Mouse (Mus musculus) layer of hippocampus, postnatal 36 days (tissue): ENCODE results near the gene Zfp51. TPM values are rescaled to one million over a fixed set of nuclear protein-coding genes. Genes with fewer than 3 reads are reported as not detected.
"Not testable (repeated sequence)": the region's sequence is repeated elsewhere in the genome, so short reads cannot be mapped to it uniquely, and the experiment has no call there.

ENCODE experiments used
- DNase-seq, 2 experiments: peaks; one replicate each; pipeline ENCODE4 v3.0.0; 2022
- total RNA-seq, 2 experiments: library from RNA; stranded (reverse); gene quantifications; 2 replicates each; pipeline ENCODE4 v1.2.3; 2021

The Zfp51 gene
- total RNA-seq, result 1 to 10 TPM; 3.4 to 4.2 TPM

DNA sequence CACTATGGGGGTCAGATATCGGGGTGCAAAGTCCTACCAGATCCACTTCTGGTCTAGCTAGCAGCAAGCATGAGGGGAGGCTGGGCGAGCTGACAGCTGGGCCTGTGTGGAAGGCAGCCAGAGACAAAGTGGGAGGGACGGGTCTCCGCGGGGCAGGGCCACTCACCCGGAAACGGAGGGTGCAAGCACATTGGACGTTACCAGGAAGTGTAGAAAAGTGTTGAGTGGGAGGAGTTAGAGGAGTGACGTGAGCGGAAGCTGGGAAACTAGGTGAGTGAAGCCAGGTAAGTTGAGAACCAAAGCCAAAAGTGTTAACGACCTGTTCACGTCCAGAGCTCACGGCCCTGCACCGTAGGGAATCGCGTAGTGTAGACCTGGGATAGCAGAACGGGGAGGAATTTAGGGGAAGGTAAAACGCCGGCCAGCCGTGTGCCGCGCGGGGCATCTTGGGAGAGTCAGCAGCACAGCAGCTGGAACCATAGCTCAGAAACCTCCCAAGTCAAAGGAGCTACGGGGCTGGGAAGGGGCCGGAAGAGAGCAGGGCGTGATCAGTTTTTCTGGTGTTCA, at the start of gene Zfp51:
TSS of gene Zfp51 (plus strand) at position 237 of the 567 bp plus-strand sequence.
- peak; percentile 85 to 88 for DNase-seq

DNA sequence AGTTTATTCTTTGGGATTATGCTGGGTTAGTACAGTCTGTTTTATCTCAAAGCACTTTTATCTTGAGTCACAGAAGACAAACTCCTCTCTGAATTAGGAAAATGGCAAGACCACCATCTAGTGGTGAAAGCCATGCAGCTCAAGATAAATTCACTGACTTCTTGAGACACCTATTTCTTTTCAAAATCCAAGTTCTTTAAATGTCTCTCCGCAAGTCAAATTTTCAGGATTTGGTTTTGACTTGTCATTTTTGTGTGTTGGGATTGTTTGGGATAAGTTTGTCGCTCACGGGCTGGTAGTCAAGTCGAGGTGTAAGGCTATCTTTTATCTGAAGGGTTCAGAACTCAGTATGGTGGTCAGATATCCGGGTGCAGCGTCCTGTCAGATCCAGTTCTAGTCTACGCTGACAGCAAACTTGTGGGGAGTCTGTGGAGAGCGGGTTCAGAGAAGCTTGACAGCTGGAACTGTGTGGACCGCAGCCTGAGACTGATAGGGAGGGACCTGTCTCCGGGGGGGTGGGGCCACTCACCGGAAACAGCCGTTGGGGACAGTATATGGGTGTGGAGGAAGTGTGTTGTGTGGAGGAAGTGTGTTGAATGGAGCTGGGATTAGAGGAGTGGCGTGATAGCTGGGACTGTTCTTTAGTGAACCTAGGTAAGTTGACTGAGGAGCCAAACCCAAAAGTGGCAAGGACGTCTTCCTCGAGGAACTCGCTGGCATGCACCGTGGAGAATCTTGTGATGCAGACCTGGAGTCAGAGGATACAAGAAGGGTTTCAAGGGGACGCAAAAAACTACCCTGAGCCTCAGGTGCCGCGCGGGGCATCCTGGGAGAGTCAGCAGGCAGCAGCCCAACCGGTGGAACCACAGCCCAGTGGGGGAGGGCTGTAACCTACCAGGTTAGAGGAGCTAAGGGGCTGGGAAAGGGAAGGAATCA, 27.2 kb upstream of the Zfp51 start, which contains the start of gene Zfp54:
TSS of gene Zfp54 (plus strand) at position 564 of the 936 bp plus-strand sequence.
- peak; percentile 14 to 17 for DNase-seq

DNA sequence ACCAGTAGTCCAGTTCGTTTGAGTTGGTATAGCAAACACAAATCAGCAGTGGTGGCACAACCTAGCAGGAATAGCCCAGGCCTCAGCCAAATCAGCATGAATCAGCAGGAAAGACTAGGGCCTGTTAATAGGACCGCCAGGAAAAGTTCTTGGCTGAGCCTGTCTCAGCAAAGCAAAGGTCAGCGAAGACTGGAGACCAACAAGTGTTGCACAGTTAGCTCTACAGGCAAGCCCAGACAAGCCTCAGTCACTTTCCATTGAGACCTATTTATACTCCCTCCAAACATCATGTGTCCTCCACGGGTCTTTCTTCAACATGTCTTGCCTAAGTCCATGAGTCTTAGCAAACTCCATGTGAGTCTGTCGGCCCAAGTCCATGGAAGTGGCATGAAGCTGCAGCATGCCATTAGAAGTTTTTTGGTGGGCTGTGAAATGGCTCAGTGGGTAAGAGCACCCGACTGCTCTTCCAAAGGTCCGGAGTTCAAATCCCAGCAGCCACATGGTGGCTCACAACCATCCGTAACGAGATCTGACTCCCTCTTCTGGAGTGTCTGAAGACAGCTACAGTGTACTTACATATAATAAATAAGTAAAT, 11.3 kb upstream of the Zfp51 start:
- DNase-seq, result not testable (repeated sequence)

DNA sequence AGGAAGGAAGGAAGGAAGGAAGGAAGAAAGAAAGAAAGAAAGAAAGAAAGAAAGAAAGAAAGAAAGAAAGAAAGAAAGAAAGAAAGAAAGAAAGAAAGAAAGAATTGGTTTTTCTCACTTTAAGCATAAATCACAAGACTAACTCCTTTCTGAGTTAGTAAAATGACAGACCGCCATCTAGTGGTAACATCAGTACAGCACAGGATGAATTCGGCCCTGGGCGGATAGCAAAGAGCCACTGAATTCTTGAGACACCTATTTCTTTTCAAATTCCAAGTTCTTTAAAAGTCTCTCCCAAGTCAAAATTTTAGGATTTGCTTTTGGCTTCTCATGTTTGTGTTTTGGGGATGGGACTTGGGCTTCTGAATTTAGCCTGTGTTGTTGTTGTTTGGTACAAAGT, 505 bp upstream of the Zfp51 start:
- peak; percentile 54 to 55 for DNase-seq

GRCm38 (mm10) chr17:21463550-21463949, 13.4 kb downstream of the Zfp51 start:
- no peak for DNase-seq

DNA sequence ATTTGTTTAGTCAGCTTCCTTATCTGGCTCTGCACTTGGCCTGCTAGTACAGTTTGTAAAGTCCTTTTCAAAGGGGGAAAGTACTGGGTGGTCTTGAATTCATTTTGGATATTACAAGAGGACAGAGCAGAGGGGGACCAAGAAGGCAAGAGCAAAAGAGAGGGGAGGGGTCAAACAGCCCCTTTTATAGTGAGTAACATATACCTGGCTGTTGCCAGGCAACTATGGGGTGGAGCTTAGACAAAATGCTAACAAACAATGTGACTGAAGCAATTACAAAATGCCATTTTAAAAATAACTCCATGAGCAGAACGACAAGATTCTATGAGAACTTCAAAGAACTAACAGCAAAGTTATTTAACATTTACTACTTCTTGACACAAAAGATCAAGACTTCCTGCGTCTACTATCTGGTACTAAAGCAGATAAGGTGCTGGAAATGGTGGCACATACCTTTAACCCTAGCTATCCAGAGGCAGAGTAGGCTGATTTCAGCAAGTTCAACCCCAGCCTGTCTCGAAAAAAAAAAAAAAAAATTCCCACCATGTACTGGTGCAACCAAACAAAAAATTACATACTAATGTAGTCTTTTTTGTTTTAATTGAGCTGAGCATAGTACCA, 22.0 kb downstream of the Zfp51 start:
- DNase-seq, result no peak

DNA sequence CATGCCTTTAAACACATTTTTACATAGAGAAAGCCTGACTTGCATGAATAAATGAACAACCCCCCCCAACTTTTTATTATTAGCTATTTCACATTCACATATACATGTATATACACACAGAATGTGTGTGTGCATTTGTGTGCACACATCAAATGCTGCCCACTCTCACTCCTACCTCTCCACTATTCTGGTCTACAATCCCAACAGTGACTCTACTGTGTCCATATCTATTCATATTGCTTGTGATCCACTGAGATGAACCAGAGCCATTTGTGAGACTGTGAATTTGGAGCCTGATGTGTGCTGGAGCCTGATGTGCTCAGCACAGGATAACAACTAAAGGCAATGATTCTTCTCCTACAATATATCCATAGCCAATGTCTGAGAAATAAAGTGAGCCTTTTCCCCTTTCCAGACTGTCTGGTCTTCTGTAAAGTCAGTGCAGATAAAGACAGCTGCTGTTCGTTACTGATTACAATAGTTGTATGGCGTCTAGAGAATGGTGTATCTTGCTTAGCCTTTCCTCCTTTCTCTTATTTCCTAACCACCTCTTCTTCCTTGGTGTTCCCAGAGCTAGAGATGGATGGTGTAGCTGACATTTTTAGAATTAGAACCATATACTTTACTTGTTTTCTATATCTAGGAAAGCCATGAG, 22.6 kb downstream of the Zfp51 start:
- no peak for DNase-seq

- DNase-seq, result no peak
Observed at GRCm38 (mm10) chr17:21473362-21474190, 23.4 kb downstream of the Zfp51 start.

DNA sequence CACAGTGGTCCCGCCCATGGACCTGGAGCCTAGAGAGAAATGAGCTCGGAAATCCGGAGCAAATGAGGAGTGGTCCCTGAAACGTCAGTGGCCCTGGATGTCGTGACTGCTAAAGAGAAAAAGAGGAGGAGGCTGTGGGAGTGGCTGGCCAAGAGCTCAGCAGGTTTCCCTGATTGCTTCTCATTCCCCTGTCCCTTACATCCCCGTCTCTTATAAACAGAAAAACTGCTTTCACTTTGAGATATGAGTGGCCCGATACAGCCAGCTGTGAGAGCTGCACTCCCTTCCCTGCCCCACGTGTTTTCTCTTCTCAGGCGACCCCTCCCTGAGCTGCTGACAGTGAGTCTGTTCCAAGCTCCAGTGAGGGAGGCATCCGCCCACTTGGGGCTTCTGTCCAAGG, 24.6 kb downstream of the Zfp51 start:
- DNase-seq, result not testable (repeated sequence)

DNA sequence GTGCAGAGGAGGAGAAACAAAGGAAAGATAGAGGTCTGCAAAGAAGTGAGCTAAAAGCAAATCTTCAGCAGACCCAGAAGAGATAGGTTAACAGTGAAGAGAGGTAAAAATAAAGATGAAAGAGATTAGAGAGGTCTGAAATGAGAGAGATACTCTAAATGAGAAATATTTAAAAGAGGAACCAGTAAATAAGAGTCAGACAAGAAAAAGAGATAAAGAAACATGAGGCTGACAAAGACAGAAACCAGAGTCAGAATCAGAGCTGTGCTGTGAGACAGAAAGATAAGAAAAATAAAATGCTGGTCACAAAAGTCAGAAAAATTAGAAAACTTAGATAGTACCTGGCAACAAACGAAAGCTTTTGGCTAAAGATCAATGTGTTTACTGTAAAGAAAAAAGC, 25.1 kb downstream of the Zfp51 start:
- DNase-seq, result not testable (repeated sequence)

GRCm38 (mm10) chr17:21476351-21476750, 26.2 kb downstream of the Zfp51 start:
- not testable (repeated sequence) for DNase-seq

GRCm38 (mm10) chr17:21478103-21478777, 28.1 kb downstream of the Zfp51 start:
- not testable (repeated sequence) for DNase-seq

DNA sequence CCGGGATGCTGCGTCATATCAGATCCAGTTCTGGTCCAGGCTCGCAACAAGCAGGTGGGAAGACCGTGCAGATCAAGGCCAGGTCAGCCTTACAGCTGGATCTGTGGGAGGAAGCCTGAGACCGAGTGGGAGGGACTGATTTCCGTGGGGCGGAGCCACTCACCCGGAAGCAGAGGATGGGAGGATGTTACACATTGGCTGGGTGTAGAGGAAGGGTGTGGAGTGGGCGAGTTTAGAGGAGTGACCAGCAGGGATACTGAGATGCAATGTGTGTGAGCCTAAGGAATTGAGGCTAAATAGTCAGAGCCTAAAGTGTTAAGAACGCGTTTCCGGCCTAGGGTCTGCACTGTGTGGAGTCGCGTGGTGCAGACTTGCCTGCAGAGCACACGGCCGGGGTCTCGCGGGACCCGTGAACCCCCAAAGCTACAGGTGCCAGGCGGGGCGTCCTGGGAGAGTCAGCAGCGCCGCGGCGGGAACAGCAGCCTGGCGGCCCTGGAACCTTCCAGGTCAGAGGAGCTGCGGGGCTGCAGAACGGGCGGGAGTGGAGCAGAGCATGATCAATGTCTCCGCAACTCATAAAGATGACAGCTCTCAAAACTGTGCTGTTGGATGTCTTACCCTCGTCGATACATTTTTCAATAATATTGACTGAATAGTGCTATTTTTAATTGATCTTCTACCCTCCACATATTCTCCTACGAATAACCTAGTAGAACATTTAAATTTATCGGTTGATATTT, 38.8 kb downstream of the Zfp51 start, which contains the start of gene Zfp53:
TSS of gene Zfp53 (plus strand) at position 239 of the 740 bp plus-strand sequence.
- peak; percentile 83 to 84 for DNase-seq

DNA sequence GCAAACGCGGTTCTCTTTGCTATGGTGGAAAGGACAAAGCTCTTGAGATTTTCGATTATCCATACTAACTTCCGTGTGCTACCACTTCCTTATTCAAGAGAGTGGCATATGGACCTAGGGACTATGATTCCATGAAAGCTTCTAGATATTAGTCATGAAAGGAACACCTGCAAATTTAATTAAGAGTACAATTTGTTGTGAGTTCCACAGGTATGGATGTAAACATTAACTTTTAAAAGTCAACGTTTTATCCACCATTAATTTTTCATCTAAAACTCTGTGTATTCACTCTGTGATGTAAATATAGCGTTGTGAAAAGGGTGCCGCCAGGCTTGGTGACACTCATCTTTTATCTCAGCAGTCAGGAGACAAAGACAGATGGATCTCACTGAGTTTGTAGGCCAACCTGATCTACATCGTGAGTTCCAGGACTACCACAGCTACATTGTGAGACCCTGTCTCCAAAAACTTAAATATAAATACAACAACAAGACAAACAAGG, 39.4 kb downstream of the Zfp51 start:
- DNase-seq, result no peak

DNA sequence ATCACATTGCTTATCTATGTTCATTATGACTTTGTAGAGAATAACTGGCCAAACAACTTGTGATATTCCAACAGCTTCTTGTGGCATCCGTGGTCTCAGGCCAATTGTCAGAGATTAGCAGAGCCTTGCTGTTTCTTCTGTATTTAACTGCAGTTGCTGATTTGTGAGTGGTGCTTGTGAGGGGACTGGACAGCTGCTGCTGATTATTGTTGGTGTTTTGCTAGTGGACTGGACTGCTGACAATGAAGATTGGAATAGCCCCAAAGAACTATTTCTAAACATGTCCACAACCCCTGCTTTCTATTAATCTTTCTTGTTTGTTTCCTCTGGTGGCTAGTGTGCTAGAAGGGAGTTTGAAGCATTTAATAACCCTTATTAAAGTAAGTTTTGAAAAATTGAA, 51.2 kb downstream of the Zfp51 start:
- DNase-seq, result no peak

DNA sequence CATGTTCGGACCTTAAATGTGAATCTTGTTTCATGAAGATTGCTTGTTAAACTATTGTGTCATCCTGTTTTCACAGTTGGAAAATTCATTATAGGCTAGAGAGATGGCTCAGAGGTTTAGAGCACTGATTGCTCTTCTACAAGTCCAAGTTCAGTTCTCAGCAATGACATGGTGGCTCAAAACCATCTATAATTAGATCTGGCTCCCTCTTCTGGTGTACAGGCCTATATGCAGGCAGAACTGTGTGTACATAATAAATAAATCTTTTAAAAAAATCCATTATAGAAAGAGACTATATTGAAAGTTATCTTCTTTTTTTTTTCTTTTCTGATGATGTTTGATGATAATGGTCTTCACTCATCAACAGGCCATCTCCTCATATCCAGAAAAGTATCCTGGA, 54.4 kb downstream of the Zfp51 start:
- DNase-seq, result no peak

GRCm38 (mm10) chr17:21506258-21506657, 56.1 kb downstream of the Zfp51 start:
- DNase-seq, result no peak

DNA sequence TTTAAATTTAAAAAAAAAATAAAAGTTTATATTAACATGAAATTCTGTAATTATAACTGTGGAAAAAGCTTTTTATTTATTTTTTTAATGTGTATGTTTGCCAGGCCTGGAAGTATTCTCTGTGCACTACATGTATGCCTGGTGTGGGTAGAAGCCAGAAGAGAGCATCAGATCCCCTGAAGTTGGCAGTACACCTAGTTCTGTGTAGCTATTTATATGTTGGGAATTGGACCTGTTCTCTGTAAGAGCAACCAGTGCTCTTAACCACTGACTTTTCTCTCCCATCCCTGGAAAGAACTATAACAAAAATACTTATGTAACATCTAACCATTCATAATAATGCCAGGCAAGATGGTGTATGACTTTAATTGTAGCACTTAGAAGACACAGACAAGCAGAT, 59.6 kb downstream of the Zfp51 start:
- no peak for DNase-seq
